Mouse (Mus musculus) liver, embryonic 14.5 days (tissue): Measurements from ENCODE around the gene Kif24.

Experiments used
- CTCF ChIP-seq: IDR thresholded peaks from 2 replicates; pipeline ENCODE4 v1.5.1; 2016; ENCODE audit warnings: antibody characterized with exemption, low read depth, control low read depth
- EP300 ChIP-seq: IDR thresholded peaks from 2 replicates; pipeline ENCODE4 v1.6.1; 2016; ENCODE audit warnings: antibody characterized with exemption, low read depth

DNA sequence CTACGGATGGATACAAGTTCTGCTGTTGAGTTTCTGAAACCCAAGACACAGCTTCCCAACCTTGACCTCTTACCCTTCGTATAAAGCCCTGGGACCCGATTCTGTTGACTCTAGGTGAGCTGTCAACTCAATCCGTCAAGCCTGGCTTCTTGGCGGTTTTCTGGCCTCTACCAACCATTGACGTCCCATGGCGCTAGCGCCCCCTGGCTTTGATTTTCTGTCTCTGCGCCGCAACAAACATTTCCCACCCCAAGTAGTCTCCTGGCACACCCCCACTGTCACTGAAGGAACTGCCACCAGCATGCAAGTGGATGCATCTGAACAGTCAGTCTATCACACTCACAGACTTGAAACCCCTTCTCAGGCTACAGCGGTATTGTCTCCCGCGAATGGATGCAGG is 41.5 kb upstream of the Kif24 start:
- TF ChIP-seq EP300 (no peak), CTCF (peak; percentile 80)
